Mouse (Mus musculus) small intestine, adult 2 months (tissue): Measurements from ENCODE around the gene Rcsd1. TPM values are rescaled to one million over a fixed set of nuclear protein-coding genes. Genes with fewer than 3 reads are reported as not detected.
"Not testable (repeated sequence)": the region's sequence is repeated elsewhere in the genome, so short reads cannot be mapped to it uniquely, and the experiment has no call there.

Experiments
- H3K27ac ChIP-seq: fragments of 200-500 bp; 2 replicates; pipeline ENCODE4 v1.5.1; 2012; ENCODE audit warnings: low read depth, low read length, control low read depth, inconsistent platforms; ENCODE audit not compliant: insufficient read depth
- H3K27me3 ChIP-seq: fragments of 200-500 bp; 2 replicates; pipeline ENCODE4 v1.6.1; 2012; ENCODE audit warnings: mild to moderate bottlenecking, moderate library complexity, low read length, inconsistent platforms; ENCODE audit not compliant: control insufficient read depth, insufficient read depth
- H3K36me3 ChIP-seq: fragments of 200-500 bp; 2 replicates; pipeline ENCODE4 v1.6.1; 2012; ENCODE audit warnings: mild to moderate bottlenecking, low read length, control low read depth, inconsistent platforms; ENCODE audit not compliant: control insufficient read depth, insufficient read depth
- H3K4me1 ChIP-seq: fragments of 200-500 bp; 2 replicates; pipeline ENCODE4 v1.6.1; 2012; ENCODE audit warnings: low read length, inconsistent platforms, mixed read lengths; ENCODE audit not compliant: control insufficient read depth, insufficient read depth, insufficient read length
- H3K4me3 ChIP-seq: fragments of 200-500 bp; 2 replicates; pipeline ENCODE4 v1.5.1; 2012; ENCODE audit warnings: low read depth, mild to moderate bottlenecking, control low read depth, inconsistent platforms, low read length, moderate library complexity
- CTCF ChIP-seq: fragments of 200-500 bp; IDR thresholded peaks from 2 replicates; pipeline ENCODE4 v1.5.1; 2012; ENCODE audit warnings: low read depth, mild to moderate bottlenecking, control low read depth, inconsistent platforms, low read length, moderate library complexity, mixed read lengths; ENCODE audit not compliant: insufficient replicate concordance, insufficient read length; ENCODE audit errors: extremely low read depth
- POLR2A ChIP-seq: fragments of 200-500 bp; IDR thresholded peaks from 2 replicates; pipeline ENCODE4 v1.6.1; 2012; ENCODE audit warnings: low read depth, mild to moderate bottlenecking, control low read depth, inconsistent platforms, low read length, moderate library complexity
- WGBS: fragments of 180-500 bp; shearing (Covaris S2); methylation state at CpG from one replicate; pipeline ENCODE4 v1.1.7; 2018; 5-methylcytosine and 5-hydroxymethylcytosine counted together
- polyA plus RNA-seq: library from polyadenylated mRNA; depleted of rRNA; stranded (reverse); fragments of >200 nt; gene quantifications from 2 replicates; pipeline ENCODE4 v1.2.3, GENCODE M21; 2012

The Rcsd1 gene
- polyA plus RNA-seq, 1 experiment, result 9.2 TPM

DNA sequence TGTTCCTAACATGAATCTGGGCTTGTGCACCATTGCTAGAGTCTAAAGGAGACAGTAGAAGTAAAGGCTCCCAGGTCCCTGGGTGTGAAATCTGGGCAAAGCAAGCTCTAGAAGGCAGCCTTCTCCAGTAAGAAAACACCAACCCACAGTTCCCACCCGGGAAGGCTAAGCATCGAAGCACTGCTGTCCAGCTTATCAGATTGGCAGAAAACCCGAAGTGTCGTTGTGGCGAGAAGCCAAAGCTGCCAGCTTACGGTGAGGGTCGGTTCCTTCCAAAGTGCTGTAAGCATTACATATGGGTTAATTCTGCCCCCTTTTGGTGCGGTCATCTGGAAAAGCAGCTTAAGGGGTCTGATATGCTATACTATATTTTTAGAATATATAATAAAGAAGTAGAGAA is 22.6 kb downstream of the Rcsd1 start:
- Histone ChIP-seq H3K36me3 (no peaks in the 10 kb centered on the region), H3K4me3 (no peak overlapping the region), H3K4me1 (peaks cover 8% of the 10 kb centered on the region; the same call in 1 of the 2 replicates), H3K27me3 (no peaks in the 10 kb centered on the region), H3K27ac (no peak overlapping the region)
- TF ChIP-seq CTCF (no peak), POLR2A (no peak)
- WGBS, result 16% methylated on average over 8 of the region's 8 CpGs

DNA sequence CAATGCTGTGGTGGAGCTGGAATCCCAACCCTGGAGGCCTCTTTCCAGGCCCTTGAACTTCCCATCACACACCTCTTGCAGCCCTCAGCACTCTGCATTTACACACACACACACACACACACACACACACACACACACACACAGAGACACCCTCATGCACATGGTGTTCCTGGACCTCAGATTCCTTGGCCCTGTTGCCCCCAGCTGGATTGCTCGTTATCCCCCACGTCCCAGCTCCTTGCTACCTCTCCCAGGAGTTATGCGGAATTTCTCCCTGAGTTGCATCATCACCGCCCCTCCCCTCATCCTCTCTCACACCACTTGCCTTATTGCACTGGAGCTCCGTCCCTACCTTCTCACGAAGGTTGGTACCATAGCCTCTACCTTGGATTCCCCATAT is 23.2 kb downstream of the Rcsd1 start:
- Histone ChIP-seq H3K4me3 (no peak overlapping the region), H3K4me1 (peaks cover 4% of the 10 kb centered on the region; the same call in 1 of the 2 replicates), H3K27ac (no peak overlapping the region), H3K27me3 (no peaks in the 10 kb centered on the region), H3K36me3 (no peaks in the 10 kb centered on the region)
- 82% methylated on average over 6 of the region's 6 CpGs for WGBS
- TF ChIP-seq POLR2A (no peak), CTCF (no peak)

DNA sequence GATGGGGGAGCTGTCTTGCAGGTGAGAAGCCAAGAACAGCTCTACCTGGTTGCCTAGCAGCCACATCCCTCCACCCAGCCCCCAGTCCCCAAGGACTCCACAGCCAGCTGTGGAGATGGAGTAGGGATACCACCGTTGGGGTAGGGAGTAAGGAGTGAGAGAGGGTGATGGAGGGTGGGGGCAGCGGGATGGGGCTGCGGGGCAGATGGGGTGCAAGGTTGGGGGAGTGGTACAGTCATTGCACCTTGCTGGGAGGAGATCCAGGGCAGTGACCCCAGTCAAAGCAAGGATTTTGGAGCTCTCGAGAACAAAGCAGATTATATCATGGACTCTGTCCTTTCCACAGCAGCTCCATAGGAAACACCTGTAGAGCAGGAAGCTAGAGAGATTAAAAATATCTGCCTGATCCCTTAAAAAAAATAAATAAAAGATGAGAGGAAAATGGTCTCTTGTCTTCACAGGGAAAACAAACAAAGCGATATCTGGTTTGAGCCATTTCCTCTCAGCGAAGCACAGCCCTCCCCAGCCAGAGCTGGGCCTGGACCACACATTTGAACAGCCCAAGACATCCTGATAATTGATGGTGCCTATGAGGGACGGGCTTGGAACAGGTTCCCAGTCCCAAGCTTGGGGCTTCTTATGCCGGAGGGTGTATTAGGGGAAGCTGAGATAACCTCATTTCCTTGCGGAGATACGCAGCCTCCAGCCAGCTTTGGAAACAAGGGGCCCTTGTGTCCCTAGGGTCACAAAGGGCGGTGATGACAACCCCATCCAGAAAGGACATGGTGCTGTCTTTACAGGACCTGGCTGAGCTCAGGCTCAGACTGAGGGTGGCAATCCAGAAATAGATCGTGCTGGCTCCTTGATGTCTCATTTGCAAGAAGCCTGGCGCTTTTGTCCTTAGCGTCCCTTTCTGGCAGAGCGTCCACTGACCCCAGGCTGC is 25.0 kb downstream of the Rcsd1 start:
- H3K27ac ChIP-seq, result no peak overlapping the region
- WGBS, result 58% methylated on average over 15 of the region's 15 CpGs
- H3K4me1 ChIP-seq, result peaks cover 6% of the 10 kb centered on the region; the same call in 1 of the 2 replicates
- no peak overlapping the region for H3K4me3 ChIP-seq
- no peaks in the 10 kb centered on the region for H3K36me3 ChIP-seq
- no peak for TF ChIP-seq POLR2A
- TF ChIP-seq CTCF, result no peak
- H3K27me3 ChIP-seq, result no peaks in the 10 kb centered on the region

DNA sequence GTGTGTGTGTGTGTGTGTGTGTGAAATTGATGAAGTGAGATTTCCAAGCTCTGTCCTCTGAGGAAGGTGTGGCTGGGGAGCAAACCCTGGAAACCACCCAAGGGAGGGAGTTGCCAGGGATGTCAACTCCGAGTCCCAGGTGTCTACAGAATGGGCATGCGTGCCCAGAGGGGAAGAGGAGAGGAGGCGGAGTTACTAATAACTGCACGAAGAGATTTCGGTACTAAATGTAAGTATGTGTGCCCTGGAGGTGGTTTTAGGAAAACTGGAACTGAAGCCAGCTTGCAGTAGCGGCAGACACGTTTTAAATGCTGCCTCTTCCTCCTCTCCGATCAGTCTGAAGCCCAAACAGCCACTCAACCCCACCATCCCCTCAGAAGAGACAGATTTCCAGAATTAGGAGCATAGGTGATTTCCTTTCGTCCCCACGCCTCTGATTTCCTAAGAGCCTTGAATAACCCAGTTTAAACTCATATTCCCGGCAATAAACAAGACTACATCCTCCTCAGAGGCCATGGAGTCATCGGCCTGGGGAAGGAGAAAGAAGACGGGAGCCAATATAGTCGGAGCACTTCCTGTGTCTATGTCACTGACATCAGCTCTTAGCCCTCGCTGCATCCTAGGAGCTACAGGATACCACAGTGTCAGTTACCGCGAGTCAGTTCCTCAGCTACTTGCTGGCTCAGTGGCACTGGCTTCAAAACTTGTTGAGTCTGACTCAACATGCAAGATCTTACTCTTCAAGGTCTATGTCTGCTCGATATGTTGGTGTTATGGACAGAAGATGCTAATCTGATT is 27.3 kb downstream of the Rcsd1 start:
- Histone ChIP-seq H3K36me3 (no peaks in the 10 kb centered on the region), H3K4me3 (no peak overlapping the region), H3K4me1 (peaks cover 6% of the 10 kb centered on the region; the same call in 1 of the 2 replicates), H3K27ac (peak overlapping the region; percentile 54; the same call in 1 of the 2 replicates), H3K27me3 (no peaks in the 10 kb centered on the region)
- 63% methylated on average over 18 of the region's 18 CpGs for WGBS
- TF ChIP-seq POLR2A (no peak), CTCF (no peak)

DNA sequence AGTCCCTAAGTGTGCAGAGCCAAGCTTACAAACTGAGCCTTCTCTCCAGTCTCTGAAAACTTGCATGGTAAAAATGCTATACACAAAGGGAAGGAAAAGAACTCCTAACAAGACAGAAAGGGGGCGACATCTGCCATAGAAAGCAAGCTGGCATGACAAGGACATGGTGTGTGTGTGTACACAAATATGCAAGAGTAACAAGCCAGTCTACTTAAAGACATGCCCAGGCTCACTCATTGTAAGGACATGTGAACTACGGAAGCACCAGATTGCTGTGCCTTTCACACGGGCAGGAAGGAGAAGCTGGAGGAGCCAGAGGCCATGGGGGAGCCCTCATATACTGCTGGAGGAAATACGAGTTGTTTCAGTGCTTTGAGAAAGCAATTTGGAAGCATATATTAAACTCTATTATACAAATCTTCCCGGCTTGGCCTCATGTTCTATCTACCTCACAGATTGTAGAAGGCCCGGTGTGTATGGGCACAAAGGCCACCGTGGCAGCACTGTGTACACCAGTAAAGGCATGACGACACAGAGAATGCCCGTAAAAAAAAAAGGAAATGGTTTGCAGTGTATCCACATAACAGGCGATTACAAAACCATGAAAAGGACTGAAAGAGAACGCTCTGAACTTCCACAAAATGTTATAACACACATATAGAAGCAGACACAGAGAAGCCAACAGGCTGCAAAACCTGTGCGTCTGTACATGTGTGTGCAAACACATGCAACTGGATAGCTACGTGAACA is 28.3 kb downstream of the Rcsd1 start:
- WGBS, result 75% methylated on average over 13 of the region's 13 CpGs
- H3K36me3 ChIP-seq, result no peaks in the 10 kb centered on the region
- TF ChIP-seq CTCF, result no peak
- no peak for TF ChIP-seq POLR2A
- no peak overlapping the region for H3K4me3 ChIP-seq
- no peaks in the 10 kb centered on the region for H3K27me3 ChIP-seq
- peaks cover 6% of the 10 kb centered on the region; the same call in 1 of the 2 replicates for H3K4me1 ChIP-seq
- H3K27ac ChIP-seq, result peak overlapping the region; percentile 54

DNA sequence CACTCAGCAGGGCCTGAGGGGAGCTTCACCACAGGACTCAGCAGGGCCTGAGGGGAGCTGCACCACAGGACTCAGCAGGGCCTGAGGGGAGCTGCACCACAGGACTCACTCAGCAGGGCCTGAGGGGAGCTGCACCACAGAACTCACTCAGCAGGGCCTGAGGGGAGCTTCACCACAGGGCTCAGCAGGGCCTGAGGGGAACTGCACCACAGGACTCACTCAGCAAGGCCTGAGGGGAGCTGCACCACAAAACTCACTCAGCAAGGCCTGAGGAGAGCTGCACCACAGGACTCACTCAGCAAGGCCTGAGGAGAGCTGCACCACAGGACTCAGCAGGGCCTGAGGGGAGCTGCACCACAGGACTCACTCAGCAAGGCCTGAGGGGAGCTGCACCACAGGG is 29.5 kb downstream of the Rcsd1 start:
- H3K27me3 ChIP-seq, H3K4me3 ChIP-seq, H3K4me1 ChIP-seq, H3K36me3 ChIP-seq, H3K27ac ChIP-seq: not testable (repeated sequence)
